Mouse (Mus musculus): ENCODE data around the gene Nploc4.

DNA sequence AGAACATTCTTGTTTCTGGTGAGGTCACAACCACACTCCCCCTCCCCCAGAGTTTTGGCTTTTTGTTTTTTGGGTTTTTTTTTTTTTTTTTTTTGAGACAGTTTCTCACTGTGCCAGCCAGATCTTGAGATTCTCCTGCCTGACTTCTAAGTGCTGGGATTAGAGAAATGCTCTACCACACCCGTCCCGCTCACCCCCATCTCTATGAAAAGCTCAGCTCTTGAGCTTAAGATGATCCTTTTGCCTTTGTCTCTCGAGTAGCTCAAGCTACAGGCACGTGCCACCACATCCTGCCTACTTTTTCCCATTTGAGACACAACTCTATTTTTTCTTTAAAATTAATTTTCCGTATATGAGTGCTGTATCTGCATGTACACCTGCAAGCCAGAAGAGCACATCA lies 26.9 kb upstream of the Nploc4 start:
- TF ChIP-seq POLR2A (IDR thresholded peaks at IDR 0.05; ENCODE audit: extremely low read depth, insufficient read depth, low read length) (no peak), CTCF (IDR thresholded peaks at IDR 0.05; ENCODE audit: extremely low read depth, insufficient read depth, low read length) (no peak)

All from cortical plate, adult 2 months (tissue).